Mouse (Mus musculus): ENCODE results near the gene Olfr1094.

The Olfr1094 gene

DNA sequence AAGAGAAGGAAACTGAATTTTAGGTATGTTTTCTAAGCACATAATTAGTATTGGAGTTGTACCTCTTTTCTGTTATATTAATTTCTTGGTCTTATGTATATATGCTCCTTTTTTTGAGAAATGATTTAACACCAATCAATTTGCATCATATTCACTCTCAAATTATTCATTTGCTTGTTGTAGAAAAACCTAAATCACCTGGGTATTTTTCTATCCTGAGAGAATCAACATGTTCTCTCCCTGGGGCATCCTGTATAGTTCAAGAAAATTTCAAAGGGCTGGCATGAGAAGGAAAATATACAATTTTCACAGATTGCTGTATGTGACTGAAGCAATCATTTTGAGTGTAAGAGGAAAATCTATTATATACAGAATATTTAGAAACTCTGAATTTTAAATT lies at the start of gene Olfr1094:
TSS of gene Olfr1094 (plus strand) at position 301 of the 400 bp plus-strand sequence.
- in situ Hi-C loops (cut with MboI, MseI), result no loop called here

- in situ Hi-C loops (cut with MboI, MseI), result no loop called here
Observed at GRCm38 (mm10) chr2:86782179-86782578, 42.3 kb upstream of the Olfr1094 start, which contains the start of gene Olfr1093. Gene Olfr1093 (plus strand): TSS chr2:86782479.

DNA sequence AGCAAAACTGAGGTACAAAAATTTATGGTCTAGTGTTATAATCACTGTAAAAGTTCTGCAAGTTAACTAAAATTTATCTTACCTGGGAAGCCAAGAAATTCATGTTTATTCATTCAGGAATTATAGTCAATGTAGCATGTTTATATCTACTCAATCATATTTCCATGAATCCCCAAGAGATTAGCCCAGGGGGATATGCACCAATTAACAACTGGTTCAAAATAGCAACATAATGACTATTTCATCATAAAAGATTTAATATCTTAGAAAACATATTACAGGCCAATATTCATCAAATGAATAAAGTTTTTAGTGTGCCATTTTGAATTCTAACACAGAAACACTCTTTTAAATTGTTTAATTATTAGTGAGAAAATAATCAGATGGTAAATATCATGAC lies 14.5 kb upstream of the Olfr1094 start, which contains the start of gene Olfr141:
TSS of gene Olfr141 (minus strand) at position 101 of the 400 bp plus-strand sequence.
- in situ Hi-C loops (cut with MboI, MseI), result no loop called here

GRCm38 (mm10) chr2:86851596-86851995 lies 27.1 kb downstream of the Olfr1094 start, which contains the start of gene Olfr1095:
Gene Olfr1095 (minus strand): TSS chr2:86851696.
- in situ Hi-C loops (cut with MboI, MseI), result no loop called here

- in situ Hi-C loops (cut with MboI, MseI), result no loop called here
Observed at GRCm38 (mm10) chr2:86874702-86875101, 50.2 kb downstream of the Olfr1094 start, which contains the start of gene Gm13723. Gene Gm13723 (minus strand): TSS chr2:86874802.

Measured in T-helper 2 cell (primary cell).